Mouse (Mus musculus): ENCODE data around the gene Prkaca.

DNA sequence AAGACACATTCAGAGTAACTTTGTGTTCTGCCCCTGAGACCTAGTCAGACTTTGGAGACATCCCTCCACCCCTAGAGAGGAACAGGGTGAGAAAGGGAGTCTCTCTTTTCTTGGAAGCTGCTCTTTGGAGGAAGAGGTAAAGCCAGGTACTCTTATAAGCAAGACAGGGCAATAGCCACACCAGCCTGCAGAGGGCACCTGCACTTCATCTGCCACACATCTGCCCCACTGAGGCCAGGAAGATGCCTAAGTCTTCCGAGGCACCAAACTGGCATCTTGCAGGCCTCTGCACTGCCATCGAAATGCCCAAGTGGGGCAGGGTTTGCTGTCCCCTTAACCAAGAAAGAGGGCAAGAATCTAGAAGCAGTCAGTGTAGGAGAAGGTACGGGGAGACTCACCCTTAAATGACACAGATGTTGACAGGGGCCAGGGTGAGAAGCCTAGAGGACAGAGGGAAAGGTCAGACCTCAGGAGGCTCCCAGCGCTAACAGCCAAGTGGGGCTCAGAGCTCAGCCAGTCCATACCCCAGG is 3.4 kb downstream of the Prkaca start:
- TF ChIP-seq POLR2A (IDR thresholded peaks at IDR 0.05; ENCODE audit: control insufficient read depth, extremely low read depth, insufficient read depth, low read length, poor library complexity) (no peak), CTCF (IDR thresholded peaks at IDR 0.05; ENCODE audit: borderline replicate concordance, control insufficient read depth, extremely low read depth, insufficient read depth, low read length, poor library complexity) (peak; percentile 45; the same call in 1 of the 2 replicates)

All from thymus, adult 2 months (tissue).